Mouse (Mus musculus): ENCODE measurements at regions not wholly inside any gene's neighbourhood (a gene's known extent, or its start where the extent isn't known, plus 50 kb on each side); places are given as distances from the start of the nearest gene placed in this dataset.
"Not testable (repeated sequence)": the region's sequence is repeated elsewhere in the genome, so short reads cannot be mapped to it uniquely, and the experiment has no call there.

DNA sequence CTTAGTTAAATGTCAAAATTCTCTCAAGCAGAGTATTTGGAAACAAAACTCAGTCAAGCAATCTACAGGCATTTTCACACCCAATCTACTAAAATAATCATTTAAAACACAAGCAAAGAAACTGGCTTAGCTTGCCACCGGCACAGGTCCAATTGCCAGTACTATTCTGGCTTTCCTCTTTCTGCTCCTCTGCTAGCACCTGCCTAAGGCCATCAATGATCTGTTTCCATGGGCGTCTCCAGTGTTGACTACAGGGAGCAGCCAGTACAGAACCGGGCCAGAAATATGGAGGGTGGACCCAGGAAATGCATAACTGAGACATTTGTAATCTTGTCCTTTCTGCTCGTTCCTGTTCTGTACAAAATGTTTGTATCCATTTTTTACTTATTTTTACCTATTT lies 96.4 kb upstream of the C6 start:
- DNase-seq (ENCODE audit: low spot score), result no peak

DNA sequence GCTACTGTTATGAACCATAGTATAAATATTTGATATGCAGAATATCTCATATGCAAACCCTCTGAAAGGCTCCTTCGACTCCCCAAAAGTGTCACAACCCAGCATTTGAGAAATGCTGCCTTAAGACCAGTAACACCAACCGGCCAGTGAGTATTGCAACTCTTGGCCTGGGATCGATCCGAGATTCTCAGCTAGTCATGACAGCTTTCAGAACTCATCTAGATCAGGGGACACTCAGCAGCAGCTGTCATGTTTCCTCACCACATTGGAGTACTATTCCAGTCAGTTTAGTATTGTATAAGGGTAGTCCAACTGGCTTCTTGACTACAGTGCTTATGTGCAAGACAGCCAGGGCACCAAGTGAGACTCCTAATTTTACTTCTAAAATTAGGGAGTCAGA lies 85.3 kb upstream of the C6 start:
- DNase-seq (ENCODE audit: low spot score), result no peak

DNA sequence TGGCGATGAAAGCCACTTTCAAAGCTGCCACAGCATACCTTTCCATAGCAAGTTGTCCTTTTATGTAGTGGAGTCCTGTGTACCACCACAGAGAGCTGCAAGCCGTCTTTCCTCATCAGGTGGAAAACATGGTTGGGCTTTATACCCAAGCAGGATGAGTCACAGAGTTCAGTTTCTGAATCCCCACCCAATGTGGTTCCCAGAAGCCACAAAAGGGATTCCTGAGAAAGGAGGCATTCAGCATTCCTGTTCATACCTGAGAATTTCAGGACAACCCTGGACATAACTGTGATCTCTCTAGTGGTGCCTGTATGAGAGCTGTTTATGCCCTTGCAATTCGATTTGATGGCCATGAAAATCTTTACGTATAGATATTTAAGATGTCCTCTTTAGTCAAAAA lies 84.1 kb upstream of the C6 start:
- no peak for DNase-seq (ENCODE audit: low spot score)

DNA sequence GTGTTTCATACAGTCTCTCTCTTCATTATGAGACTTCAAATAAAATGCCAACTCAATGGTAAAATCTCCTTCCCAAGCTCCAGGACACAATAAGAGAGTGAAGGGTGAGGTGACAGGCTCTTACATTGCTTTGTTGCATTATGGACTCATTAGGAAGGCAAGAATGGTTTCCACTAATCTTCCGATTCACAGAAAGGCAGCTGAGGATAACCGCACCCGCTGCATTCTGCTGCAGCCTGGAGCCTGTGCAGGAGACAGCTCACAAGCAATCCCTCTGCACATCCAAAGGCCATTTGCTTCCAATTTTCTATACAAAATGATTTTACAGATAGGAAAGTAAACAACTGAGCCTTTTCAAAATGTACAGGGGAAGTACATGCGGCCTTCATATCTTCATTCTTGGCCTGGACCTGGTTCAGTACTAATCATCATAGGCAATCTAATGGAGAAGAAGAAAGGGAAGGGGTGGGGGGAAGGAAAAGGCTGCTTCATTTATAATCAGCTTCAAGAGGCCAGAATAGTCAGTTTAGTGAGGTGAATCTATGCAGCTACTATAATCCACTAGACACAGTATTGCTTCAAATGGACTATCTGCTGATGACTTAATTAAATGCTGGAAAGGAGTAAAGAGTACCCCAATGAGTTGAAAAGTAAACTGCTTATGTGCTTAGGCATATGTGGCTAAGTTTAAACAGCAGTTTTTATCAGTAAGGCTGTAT lies 82.9 kb upstream of the C6 start:
- peak; percentile 60 for DNase-seq (ENCODE audit: low spot score)

DNA sequence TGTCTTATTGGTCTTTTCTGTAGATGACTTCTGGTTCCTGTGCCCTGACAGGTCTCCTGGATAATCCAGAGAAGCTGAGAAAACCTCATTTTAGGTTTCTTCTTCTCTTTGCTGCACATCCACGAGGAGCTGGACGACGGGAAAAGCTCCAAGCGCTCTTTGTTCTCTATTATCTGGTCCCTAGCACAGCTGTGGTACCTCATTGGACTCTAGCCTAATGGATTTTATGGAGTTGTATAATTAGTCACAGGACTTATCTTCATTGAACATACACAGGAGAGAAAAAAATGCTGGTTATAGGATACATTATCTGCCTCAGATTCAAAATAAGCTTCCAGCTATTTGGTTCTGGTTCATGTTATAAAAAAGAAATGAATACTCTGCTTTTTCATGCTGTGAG lies 78.3 kb upstream of the C6 start:
- DNase-seq (ENCODE audit: low spot score), result no peak

DNA sequence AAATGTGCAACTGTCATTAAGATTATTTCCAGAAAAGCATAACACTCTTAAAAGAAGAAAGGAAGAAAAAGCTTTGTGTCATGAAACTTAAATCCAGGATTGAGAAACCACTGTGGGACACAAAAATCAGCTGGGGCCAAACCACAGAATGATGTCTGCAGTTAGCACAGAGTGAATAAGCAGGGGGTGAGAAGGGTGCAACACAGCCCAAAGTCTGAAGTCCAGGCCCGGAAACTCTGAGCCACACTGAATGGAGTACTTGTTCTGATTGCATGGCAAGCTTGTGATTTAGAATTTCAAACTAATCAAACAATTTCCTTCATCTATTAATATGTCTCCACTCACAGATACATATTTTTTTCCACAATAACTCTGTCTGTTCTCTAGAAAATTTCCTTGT lies 73.3 kb upstream of the C6 start:
- no peak for DNase-seq (ENCODE audit: low spot score)

DNA sequence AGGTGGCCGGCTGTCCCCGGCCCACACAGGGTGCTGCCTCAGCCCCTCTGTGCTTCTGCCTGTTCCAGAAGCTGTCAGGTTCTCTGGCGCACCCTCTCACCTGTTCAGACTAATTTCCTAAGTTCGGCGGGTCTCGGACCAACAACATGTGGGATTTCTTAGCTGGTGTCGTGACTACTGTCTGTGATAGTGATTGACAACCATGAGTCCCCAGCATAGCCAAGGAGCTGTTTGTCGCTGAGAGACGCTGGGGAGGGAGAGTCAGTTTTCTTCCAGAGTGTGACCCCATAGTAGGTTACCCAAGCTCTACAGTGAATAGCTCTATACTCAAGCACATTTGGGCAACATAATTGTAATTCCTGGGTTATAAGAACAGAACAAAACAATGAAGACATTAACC lies 54.1 kb upstream of the C6 start:
- not testable (repeated sequence) for DNase-seq (ENCODE audit: low spot score)
